Mouse (Mus musculus) activated CD4-positive, CD25-positive, alpha-beta regulatory T cell, adult 4 months (primary cell): Measurements from ENCODE around the gene Spg7. TPM values are rescaled to one million over a fixed set of nuclear protein-coding genes. Genes with fewer than 3 reads are reported as not detected.
"Not testable (repeated sequence)": the region's sequence is repeated elsewhere in the genome, so short reads cannot be mapped to it uniquely, and the experiment has no call there.

Source experiments
- ATAC-seq: one replicate; pipeline ENCODE4 v1.8.0; 2017
- polyA plus RNA-seq, 2 experiments: library from polyadenylated mRNA; unstranded; fragments of 100-300 nt; shearing (Covaris generic); gene quantifications; one replicate each; pipeline ENCODE4 v1.2.1; 2017

Gene Spg7
- polyA plus RNA-seq, 2 experiments from 2014 or later = 11.4 to 21.1 TPM

DNA sequence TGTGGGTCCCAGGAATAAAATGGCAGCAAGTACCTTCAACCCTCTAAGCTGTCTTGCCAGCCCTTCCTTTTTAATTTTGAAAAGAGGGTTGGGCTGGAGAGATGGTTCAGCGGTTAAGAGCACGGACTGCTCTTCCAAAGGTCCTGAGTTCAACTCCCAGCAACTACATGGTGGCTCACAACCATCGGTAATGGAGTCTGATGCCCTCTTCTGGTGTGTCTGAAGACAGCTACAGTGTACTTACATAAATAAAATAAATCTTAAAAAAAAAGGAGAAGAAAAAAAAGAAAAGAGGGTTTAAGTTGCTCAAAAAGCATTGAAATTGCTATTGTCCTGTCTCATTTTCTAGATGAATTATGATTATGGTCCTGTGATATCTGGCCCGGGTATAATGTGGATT lies 38.5 kb downstream of the Spg7 start:
- no peak for ATAC-seq

DNA sequence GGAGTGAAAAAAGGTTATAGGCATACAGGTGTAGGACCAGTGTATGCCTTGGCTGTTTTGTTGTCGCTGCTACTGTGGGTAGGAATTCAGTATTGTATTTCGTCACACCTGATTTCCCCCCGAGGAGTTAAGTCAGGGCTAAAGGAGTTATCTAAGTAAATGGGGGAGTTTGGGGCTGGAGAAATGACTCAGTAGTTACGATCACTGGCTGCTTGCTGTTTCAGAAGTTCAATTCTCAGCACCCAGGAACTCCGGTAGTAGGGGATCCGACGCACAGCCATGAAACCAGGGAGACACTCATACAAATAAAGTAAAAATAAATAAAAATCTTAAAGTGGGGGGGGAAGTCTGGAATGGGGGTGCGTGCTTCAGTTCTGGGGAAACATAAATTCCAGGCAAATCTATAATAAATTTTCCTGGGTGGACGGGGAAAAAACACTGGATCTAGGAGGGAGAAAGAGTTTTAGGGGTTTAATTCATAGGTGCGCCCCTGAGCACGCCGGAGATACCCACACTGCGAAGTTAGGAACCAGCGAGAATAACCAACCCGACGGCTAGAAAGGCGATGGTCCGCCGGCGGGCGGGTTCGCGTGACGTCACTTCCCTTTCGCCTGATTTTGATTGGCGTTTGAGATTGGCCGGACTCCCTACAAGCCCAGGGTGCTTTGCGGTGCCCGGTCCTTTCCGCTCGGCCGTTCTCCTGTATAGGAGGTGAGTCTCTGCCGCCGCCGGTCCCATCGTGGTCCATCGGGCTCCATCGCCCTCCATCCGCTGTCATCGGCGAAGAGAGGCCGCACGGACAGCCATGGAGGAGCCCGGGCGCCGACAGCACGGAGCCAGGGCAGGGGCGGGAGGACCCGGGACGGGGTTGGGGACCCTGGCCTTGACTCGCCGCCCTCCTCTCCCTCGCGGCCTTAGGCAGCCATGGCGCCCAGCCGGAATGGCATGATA lies 39.3 kb downstream of the Spg7 start, which contains the start of gene Rpl13:
Rpl13 (plus strand) TSS at position 616 of the 951 bp plus-strand sequence.
- ATAC-seq = peak; percentile 69

DNA sequence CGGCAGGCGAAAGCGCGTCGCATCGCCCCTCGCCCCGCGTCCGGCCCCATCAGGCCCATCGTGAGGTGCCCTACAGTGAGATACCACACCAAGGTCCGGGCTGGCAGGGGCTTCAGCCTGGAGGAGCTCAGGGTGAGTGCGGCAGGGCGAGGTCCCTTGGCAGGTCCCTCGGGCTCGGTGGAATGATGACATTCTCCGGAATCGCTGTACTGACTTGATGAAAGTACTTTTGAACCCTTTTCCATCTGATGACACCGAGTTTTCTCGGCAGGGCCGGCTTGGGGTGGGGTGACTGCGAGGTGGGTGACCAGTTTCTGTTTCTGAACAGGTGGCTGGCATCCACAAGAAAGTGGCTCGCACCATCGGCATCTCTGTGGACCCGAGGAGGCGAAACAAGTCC lies 40.1 kb downstream of the Spg7 start:
- not testable (repeated sequence) for ATAC-seq

DNA sequence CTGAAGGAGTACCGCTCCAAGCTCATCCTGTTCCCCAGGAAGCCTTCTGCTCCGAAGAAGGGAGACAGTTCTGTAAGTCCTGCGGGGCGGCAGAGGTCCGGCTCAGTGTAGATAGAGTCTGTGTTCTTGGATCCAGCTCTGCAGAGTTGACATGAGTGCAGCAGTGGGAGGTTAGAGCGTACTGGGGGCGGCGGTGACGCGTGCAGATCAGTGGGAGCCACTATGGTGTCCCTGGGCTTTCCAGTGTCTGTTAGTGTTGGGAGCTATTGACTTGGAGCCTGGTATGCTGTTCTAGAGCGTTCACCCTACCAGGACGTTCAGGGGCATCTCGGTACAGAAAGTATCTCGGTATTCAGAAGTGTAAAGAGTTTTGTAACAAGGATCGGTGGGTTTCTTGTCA lies 40.5 kb downstream of the Spg7 start:
- no peak for ATAC-seq

DNA sequence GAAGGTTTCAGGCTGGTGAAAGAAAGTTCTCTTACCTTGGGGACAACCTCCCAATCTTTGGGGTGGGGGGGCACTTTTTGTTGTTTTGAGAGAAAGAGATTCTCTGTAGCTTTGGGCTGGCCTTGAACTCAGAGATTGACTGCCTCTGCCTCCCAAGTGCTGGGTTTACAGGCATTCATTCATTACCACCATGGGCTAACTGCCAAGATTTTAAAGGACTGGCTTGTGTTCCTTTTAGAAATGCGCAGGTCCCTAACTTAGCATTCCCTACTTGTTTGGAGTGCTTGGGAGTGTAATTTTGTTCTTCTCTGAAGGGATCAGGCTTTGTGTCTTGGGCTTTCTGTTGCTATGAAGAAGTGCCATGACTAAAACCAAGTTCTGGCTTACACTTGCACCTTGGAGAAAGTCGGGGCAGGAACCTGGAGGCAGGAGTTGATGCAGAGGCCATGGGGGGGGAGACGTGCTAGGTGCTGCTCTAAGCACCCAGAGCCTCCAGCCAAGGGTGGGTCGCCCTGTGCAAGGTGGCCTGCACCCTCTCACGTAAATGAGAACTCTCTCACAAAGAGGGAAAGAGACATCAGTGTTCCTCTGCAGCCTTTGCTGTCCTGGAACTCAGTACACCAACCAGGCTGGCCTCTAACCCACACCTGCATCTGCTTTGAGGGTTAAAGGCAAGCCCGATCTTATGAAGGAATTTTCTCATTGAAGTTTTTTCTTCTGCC lies 41.5 kb downstream of the Spg7 start:
- ATAC-seq = no peak

DNA sequence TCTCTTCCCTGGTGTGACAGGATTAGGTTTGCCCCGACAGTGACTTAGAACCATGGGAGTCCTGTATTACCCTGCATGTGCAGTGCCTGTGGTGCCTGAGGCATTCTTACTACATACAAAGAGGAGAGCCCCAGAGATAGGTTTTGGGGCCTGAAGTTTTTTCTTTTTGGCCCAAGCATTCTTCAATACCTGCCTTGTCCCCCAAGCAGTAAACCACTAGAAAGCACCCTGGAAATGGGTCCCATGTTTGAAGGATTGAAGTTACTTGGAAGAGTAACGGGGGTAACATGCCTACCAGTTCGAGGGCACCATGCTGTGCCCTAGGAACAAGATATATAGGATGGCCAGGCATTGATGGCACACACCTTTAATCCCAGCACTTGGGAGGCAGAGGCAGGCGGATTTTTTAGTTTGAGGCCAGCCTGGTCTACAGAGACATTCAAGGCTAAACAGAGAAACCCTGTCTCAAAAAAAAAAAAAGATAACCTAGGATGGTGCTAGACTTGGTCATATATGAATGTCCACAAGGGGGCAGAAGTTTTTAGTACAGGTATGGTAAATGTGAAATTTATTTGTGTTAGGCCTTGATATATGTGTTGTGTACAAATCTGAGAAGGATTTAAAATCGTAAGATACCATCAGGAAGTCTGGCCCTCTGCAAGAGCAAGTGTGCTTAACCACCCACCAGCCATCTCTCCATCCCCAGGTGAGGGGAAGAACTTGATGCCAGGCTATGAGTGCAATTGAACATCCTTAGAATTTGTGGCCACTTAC lies 43.0 kb downstream of the Spg7 start:
- ATAC-seq = no peak

DNA sequence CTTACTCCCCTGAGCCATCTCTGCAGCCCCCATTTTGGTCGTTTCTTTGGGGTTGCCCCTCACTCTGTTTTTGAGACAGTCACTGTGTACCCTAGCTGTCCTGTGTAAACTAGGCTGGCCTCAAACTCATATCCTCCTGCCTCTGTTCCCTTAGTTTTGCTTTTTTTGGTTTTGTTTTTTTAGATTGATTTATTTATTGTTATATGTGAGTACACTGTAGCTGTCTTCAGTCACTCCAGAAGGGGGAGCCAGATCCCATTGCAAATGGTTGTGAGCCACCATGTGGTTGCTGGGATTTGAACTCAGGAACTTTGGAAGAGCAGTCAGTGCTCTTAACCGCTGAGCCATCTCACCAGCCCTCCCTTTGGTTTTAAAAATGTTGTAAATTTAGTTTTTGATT lies 43.8 kb downstream of the Spg7 start:
- no peak for ATAC-seq

DNA sequence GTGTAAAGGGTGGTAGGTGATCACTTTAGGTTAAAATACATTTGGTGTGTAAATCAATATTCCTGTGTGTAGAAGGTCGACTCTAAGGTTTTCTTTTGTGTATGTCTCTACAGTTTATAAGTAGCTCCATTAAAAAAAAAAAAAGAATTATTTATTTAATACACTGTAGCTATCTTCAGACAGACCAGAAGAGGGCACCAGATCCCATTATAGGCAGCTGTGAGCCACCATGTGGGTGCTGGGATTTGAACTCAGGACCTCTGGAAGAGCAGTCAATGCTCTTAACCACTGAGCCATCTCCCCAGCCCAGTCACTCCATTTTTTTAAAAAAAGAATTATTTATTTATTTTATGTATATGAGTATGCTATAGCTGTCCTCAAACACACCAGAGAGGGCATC lies 45.3 kb downstream of the Spg7 start:
- no peak for ATAC-seq

DNA sequence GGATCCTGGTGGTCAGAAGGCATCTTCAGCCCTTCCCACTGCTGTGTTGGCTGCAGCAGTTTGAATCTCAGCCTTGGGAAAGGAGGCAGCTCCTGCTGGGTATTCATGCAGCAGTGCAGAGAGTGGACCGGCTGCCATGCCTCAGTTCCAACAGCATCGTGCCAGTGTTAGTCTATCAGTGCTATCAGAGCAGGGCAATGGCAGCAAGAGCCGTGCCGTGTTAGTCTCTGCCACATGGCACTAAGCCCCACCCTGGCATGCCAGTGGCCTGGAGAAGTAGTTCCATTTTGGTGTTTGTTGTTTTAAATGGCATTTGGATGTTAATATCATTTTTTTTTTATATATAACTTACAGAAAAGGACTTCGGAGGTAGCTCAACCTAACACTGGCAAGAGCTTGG lies 46.2 kb downstream of the Spg7 start:
- no peak for ATAC-seq

DNA sequence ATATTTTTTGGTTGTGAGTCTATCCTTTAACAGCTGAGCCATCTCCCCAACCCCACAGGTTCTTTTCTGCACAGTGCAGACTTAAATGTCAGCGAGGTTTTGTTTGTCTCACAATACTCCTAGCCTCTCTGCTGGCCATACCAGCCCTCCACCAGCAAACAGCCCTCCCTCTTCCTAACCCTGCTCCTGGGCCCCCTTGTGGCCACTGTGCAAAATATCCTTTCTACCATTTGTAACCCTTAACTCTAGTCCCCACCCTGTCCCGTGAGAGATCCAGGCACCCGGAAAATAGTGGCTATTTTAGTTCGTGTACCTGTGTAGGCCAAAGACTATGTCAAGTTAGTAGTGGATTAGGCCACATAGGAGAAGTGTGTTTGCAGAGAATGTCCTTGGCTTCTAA lies 47.9 kb downstream of the Spg7 start:
- peak; percentile 67 for ATAC-seq

DNA sequence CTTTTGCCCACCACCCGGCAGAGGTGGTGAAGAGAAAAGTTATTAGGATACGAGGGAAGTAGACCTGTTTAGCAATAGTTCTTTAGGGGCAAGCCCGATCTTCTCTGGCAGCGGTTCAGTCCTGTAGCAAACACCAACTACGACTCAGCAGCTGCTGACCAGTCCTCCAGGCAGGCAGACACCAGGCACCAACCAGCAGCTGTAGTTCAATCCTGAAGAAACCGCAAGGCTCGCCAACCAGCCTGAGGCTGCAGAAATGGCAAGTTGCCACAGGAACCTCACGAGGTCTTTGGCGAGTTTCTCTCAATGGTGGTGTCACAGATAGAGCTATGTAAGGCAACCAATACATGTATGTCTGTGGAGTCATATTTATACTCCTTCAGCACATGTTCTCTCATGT lies 50.1 kb downstream of the Spg7 start:
- ATAC-seq = no peak

DNA sequence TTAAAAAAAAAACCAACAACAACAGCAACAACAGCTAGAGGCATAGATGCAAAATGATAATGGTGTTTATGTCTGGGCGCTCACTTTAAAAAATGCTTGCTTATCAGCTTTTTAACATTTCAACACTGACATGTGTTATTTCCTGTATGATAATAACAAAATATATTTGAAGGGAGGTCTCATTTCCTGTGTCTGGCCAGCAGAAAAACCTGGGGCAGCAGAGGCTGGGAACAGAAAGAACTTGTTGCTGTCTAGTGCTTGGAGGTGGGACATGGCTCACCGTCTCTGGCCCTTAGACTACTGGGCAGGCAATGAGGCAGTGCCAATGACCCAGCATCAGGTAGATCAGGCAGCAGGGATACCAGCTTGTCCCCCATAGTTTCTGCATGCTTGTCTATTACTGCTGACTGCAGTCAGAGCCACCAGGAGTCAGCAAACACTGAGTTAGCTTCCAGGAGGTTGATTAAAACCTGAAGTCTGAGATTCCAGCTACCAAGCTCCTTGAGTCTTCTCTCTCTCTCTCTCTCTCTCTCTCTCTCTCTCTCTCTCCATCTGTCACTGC lies 51.2 kb downstream of the Spg7 start:
- ATAC-seq = peak; percentile 59

DNA sequence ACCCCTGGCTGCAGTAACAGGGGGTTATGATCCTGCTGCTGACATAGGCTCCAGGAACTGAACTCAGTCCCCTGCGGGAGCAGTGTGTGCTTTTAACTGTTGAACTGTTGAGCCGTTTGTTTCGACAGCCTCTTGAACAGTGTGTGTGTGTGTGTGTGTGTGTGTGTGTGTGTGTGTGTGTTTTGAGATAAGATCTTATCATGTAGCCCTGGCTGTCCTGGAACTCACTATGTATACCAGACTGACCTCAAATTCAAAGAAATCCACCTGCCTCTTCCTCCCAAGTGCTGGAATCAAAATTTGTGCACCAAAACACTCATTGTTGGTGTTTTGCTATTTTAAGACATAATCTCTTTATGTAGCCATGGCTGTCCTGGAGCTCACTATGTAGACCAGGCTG lies 51.9 kb downstream of the Spg7 start:
- ATAC-seq = no peak

DNA sequence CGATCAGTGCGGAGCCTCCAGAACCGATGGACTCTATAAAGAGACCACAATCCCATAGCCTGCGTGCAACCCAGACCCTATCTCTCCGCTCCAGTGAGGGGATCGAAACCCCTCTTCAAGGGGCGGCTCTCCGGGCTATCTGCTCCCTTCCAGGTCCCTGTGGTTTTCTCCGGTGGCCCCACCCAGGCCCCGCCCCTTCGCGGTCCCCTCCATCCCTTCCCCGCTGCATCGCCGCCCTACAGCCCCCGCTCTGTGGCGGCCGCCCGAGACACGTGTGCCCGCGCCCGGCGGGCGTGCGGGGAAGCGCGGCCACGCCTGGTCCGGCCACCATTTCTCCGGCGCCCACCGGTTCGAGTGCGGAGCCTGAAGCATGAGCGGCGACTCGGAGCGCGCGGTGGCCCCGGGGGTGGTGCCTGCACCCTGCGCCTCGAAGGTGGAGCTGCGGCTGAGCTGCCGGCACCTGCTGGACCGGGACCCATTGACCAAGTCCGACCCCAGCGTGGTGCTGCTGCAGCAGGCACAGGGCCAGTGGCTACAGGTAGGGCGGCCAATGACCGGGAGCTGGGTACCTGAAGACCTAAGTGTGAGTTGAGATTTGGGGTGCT lies 54.5 kb downstream of the Spg7 start, which contains the start of gene Cpne7:
Cpne7 (plus strand) TSS at position 248 of the 605 bp plus-strand sequence.
- ATAC-seq = no peak

DNA sequence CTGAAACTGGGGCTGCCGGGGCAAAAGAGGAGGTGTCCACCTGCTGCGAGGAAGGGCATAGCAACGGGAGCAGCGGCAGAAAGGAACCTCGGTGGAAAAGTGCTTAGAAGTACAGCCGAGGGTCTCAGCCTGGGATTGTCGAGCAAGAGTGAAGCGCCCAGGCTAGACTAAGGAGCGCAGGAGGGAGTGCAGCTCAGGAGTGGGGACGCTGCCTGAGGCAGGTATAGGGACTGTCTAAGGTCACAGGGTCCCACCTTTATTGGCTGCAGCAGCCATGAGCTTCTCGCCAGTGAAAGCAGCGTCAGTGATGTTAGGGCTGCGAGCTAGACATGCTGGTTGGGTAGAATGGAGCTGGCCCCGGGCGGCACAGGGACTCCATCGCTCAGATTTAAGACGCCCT lies 55.0 kb downstream of the Spg7 start:
- no peak for ATAC-seq

DNA sequence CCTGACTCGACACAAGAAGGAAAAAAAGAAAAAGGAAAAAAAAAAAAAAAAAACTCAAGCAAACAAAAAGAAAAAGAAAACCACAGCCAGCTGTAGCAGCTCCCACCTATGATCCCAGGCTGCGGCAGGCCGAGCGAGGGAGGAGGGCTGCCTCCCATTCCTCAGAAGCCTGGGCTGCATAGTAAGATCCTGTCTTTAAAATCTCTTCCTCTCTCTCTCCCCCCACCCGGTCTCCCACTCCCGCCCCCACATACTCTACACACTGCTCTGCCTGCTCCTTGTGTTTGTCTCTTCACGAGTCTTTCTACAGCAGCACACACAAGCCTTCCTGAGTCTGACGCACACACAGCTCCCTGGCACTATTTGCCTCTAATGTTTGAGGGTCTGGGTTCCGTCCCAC lies 59.3 kb downstream of the Spg7 start:
- ATAC-seq = no peak

DNA sequence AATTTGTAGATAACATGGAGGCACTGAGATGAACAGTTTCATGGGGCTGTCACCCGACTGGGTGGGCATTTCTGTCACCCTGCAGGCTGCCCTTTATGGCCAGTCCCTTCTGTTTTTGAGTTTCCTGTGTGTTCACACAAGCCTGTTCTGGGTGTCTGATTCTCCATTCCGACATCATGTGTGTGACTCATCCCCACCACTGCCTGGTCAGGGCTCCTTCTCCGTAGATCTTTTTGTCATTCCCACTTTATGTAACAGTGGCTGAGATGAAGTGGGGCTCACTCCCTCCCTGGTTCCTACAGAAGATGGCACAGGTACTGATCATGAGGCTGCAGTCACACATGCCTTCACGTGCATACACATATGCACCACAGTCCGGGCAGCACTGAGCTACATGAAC lies 59.9 kb downstream of the Spg7 start:
- ATAC-seq = no peak

DNA sequence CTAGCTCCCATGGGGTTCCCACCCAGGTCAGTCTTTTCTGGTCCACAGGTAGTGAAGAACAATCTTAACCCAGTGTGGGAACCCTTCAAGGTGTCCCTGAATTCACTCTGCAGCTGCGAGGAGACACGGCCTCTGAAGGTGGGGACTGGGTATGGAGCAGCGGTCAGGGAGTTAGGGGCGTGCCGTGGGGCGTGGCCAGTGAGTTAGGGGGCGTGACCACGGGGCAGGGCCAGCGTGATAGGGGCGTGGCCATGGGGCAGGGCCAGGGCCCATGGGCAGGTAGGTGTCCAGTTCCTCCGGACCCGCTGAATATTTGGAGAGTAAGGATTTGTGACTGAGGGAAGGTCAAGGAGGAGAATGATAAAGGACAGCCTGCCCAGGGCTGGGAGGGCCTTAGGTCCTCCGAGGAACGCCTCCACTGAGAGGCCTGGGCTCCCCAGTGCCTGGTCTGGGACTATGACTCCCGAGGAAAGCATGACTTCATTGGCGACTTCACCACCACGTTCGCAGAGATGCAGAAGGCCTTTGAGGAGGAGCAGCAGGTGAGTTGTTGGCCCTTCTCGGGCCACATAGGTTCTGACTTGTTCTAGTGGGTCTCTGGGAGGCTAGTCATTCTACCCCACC lies 63.6 kb downstream of the Spg7 start:
- ATAC-seq = no peak

DNA sequence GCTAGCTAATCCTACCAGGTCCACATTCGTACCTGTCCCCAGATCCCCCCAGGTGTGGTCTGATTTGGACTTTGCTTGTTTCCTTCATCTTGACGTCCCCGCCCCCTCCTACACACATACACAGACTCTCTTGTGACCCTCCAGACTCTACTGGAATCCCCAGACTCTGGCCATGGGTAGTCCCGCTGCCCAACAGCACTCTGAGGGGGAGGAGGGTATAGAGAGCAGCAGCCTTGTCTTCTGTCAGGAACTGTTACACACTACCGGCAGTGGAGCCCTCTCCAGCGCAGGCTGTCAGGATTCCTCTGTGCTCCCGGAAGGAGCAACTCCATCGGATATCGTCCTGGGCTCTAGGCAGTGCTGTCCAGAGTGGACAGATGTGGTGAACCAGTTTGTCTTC lies 68.3 kb downstream of the Spg7 start:
- no peak for ATAC-seq

DNA sequence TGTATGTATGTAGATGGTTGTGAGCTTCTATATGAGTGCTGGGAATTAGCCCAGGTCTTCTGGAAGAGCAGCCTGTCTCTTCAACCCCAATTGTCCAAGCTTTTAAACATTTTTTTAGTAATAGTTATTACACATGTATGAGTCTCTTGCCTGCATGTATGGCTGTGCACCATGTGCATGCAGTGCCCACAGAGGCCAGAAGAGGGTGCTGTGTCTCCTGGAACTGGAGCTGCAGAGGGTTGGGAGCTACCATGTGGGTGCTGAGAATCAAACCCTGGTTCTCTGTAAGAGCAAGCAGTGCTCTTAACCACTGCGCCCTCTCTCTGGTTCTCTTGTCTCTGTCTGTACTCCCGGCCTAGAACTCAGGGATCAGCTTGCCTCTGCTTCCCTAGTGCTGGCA lies 70.2 kb downstream of the Spg7 start:
- ATAC-seq = no peak

DNA sequence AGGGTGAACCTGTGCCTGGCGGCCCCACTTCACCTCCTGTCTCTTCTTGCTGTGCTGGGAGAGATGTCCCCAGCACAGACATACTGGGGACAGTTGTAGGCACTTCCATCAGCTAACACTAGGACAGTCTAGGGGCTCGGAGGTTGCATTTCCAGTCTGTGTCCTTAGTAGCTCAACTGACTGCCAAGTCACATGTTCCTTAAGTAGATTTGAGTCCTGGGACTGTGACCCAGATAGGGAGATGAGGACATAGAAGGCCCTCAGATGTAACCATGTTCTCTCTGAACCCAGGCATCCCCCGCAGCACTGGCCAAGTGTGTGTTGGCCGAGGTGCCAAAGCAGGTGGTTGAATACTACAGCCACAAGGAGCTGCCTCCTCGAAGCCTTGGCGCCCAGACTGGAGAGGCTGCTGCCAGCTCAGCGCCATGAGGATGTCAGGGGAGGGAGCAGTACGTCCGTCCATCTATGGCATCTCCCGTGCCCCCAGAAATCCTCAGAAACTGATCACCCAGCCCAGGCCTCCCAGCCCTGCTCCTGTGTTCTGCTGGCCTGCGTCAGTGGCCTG lies 71.5 kb downstream of the Spg7 start:
- ATAC-seq = no peak
